Mouse (Mus musculus) liver, embryonic 16.5 days (tissue): ENCODE measurements around the gene 9930111J21Rik2. TPM values are rescaled to one million over a fixed set of nuclear protein-coding genes. Genes with fewer than 3 reads are reported as not detected.

ENCODE experiments used
- polyA plus RNA-seq: library from polyadenylated mRNA; unstranded; fragments of >200 nt; fragmentation: Nextera tagmentation; extraction: Ambion mirVana; gene quantifications from 2 replicates; pipeline ENCODE4 v1.2.1, GENCODE M21; 2015

The 9930111J21Rik2 gene
- polyA plus RNA-seq, 1 experiment from 2014 or later = 1.5 TPM

Other genes with a start within 250 kb of the 9930111J21Rik2 start
- 1.6 and 1.8 TPM in 2 replicates for gene Trim41, start 233.9 kb downstream of the 9930111J21Rik2 start, polyA plus RNA-seq
- 0.11 and 0.14 TPM in 2 replicates for gene Trim7, start 225.1 kb downstream of the 9930111J21Rik2 start, polyA plus RNA-seq
- gene Gm12184, start 224.6 kb downstream of the 9930111J21Rik2 start, polyA plus RNA-seq = 0.22 and 0.40 TPM in 2 replicates
- 18.9 and 20.6 TPM in 2 replicates for gene Irgm1, start 179.6 kb downstream of the 9930111J21Rik2 start, polyA plus RNA-seq
- gene Gm5431, start 149.0 kb downstream of the 9930111J21Rik2 start, polyA plus RNA-seq = 0.37 and 0.45 TPM in 2 replicates
- gene Psme2b, start 105.1 kb downstream of the 9930111J21Rik2 start, polyA plus RNA-seq = 2.5 and 3.1 TPM in 2 replicates
- 0.06 and 0.07 TPM in 2 replicates for gene Olfr56, start 72.4 kb downstream of the 9930111J21Rik2 start, polyA plus RNA-seq
- 1.1 and 1.4 TPM in 2 replicates for gene 9930111J21Rik1, start 71.8 kb downstream of the 9930111J21Rik2 start, polyA plus RNA-seq
- gene Gm12185, start 59.0 kb downstream of the 9930111J21Rik2 start, polyA plus RNA-seq = 0.02 TPM in 1 of 2 replicates, not detected in the other
- gene Tgtp1, start 57.1 kb downstream of the 9930111J21Rik2 start, polyA plus RNA-seq = 0.89 and 1.8 TPM in 2 replicates
- 0.35 and 0.57 TPM in 2 replicates for gene Tgtp2, start 13.0 kb upstream of the 9930111J21Rik2 start, polyA plus RNA-seq
- gene Ifi47, start 25.3 kb upstream of the 9930111J21Rik2 start, polyA plus RNA-seq = 7.0 and 7.9 TPM in 2 replicates
- gene Olfr1396, start 63.6 kb upstream of the 9930111J21Rik2 start, polyA plus RNA-seq = not detected in 2 replicates
- gene Olfr1395, start 91.0 kb upstream of the 9930111J21Rik2 start, polyA plus RNA-seq = not detected in 2 replicates
- not detected in 2 replicates for gene Olfr1394, start 103.1 kb upstream of the 9930111J21Rik2 start, polyA plus RNA-seq
- 1.3 and 1.4 TPM in 2 replicates for gene Btnl9, start 135.9 kb upstream of the 9930111J21Rik2 start, polyA plus RNA-seq
- gene Zfp62, start 152.1 kb upstream of the 9930111J21Rik2 start, polyA plus RNA-seq = 11.1 and 11.7 TPM in 2 replicates
- 41.5 TPM in 2 replicates for gene Mgat1, start 192.9 kb upstream of the 9930111J21Rik2 start, polyA plus RNA-seq
- 0.06 TPM in 1 of 2 replicates, not detected in the other for gene Olfr1393, start 227.1 kb upstream of the 9930111J21Rik2 start, polyA plus RNA-seq
- not detected in 2 replicates for gene Olfr1392, start 234.0 kb upstream of the 9930111J21Rik2 start, polyA plus RNA-seq